ENCODE assay signal across 9 mouse cellular contexts in genomic region chr6:127251671-127251985, GRCm38 (mm10).
DNase-seq lines count a peak whose midpoint lies in the region; ATAC-seq and TF ChIP-seq lines count a peak whose summit lies in the region.
"Had no signal": no experiment of that assay in that cellular context is flagged by ENCODE, and none has a peak within 500 bp of the region (broad histone marks: within the 10 kb centered on the region; RNA-seq: fewer than 3 reads in every experiment).

No protein-coding gene starts in this region.

- no peak overlapping the region for H3K4me3 ChIP-seq in heart, embryonic 14.5 days (ENCODE audit: control insufficient read depth in 1 of 2, insufficient read depth in 1 of 2, low read depth in 1 of 2, low read length in 2 of 2)
- no peak overlapping the region for H3K4me3 ChIP-seq in hindbrain, embryonic 11.5 days (ENCODE audit: low read depth, low read length)
- no peak overlapping the region for H3K4me3 ChIP-seq in neural tube, embryonic 12.5 days
- H3K4me3 ChIP-seq in thymus, adult 2 months (ENCODE audit: control insufficient read depth, insufficient read depth, low read length), result no peak overlapping the region

- no peak overlapping the region for H3K27ac ChIP-seq in heart, embryonic 14.5 days (replicated peaks in 1 of 2; ENCODE audit: control insufficient read depth in 1 of 2, insufficient read depth in 1 of 2, low read depth in 2 of 2, low read length in 2 of 2)
- H3K27ac ChIP-seq in hindbrain, embryonic 11.5 days (ENCODE audit: low read depth, low read length), result no peak overlapping the region
- H3K27ac ChIP-seq in neural tube, embryonic 12.5 days, result no peak overlapping the region
- no peak overlapping the region for H3K27ac ChIP-seq in thymus, adult 2 months (ENCODE audit: control insufficient read depth, insufficient read depth, low read length)

- TF ChIP-seq CTCF in thymus, adult 2 months (IDR thresholded peaks at IDR 0.05; ENCODE audit: borderline replicate concordance, control insufficient read depth, extremely low read depth, insufficient read depth, low read length, poor library complexity), result no peak

- H3K4me1 ChIP-seq in heart, embryonic 14.5 days (ENCODE audit: control insufficient read depth in 2 of 2, insufficient read depth in 2 of 2, low read length in 2 of 2), result peaks cover 5 to 7% of the 10 kb centered on the region in 2 experiments
- peaks cover 7% of the 10 kb centered on the region for H3K4me1 ChIP-seq in hindbrain, embryonic 11.5 days (replicated peaks; ENCODE audit: control insufficient read depth, insufficient read depth, low read length)
- peaks cover 35% of the 10 kb centered on the region for H3K4me1 ChIP-seq in neural tube, embryonic 12.5 days
- peaks cover 21% of the 10 kb centered on the region for H3K4me1 ChIP-seq in thymus, adult 2 months (replicated peaks; ENCODE audit: control insufficient read depth, insufficient read depth, low read length)

- H3K9me3 ChIP-seq in heart, embryonic 14.5 days (ENCODE audit: control insufficient read depth, low read length), result 0 out of 2 replicates have a peak, but pooled peaks cover 3% of the 10 kb centered on the region
- no peaks in the 10 kb centered on the region for H3K9me3 ChIP-seq in hindbrain, embryonic 11.5 days (ENCODE audit: control insufficient read depth, low read length)
- no peaks in the 10 kb centered on the region for H3K9me3 ChIP-seq in neural tube, embryonic 12.5 days

- 18% methylated on average over 5 of the region's 5 CpGs for WGBS in heart, embryonic 14.5 days
- WGBS in hindbrain, embryonic 11.5 days, result 0% methylated on average over 5 of the region's 5 CpGs
- whole genome bisulfite sequencing in neural tube, embryonic 12.5 days, result 2% methylated on average over 5 of the region's 5 CpGs
- WGBS in thymus, adult 2 months, result 63% methylated on average over 5 of the region's 5 CpGs

- no peak for DNase-seq in heart, adult 9 months (ENCODE audit: low spot score in 2 of 2)
- DNase-seq in hindbrain, embryonic 11.5 days (ENCODE audit: low spot score), result peak; percentile 44
- DNase-seq in kidney, postnatal 10 days, result peak; percentile 56
- DNase-seq in testis, postnatal 10 days (ENCODE audit: low spot score), result no peak
- DNase-seq in thymus, adult 2 months, result no peak
- DNase-seq in adrenal gland, adult 18-20 months (ENCODE audit: low spot score in 2 of 2), result no peak
- DNase-seq: cerebellum, postnatal 36 days had no signal

- H3K4me2 ChIP-seq in heart, embryonic 14.5 days (ENCODE audit: low read length), result 0 out of 2 replicates have a peak overlapping the region, but pooled peaks have one; percentile 6
- H3K4me2 ChIP-seq in hindbrain, embryonic 11.5 days (replicated peaks; ENCODE audit: low read depth, low read length), result peak overlapping the region; percentile 0; the same call in 1 of the 2 replicates
- peak overlapping the region; percentile 40 for H3K4me2 ChIP-seq in neural tube, embryonic 12.5 days (replicated peaks)

- no peak for TF ChIP-seq POLR2A in thymus, adult 2 months (IDR thresholded peaks at IDR 0.05; ENCODE audit: control insufficient read depth, extremely low read depth, insufficient read depth, low read length, poor library complexity)

- 0 out of 2 replicates have a peak, but pooled peaks cover 3% of the 10 kb centered on the region for H3K27me3 ChIP-seq in heart, embryonic 14.5 days (ENCODE audit: control insufficient read depth, insufficient read depth, low read length)
- no peaks in the 10 kb centered on the region for H3K27me3 ChIP-seq in hindbrain, embryonic 11.5 days (ENCODE audit: control insufficient read depth, insufficient read depth, low read length)
- H3K27me3 ChIP-seq in neural tube, embryonic 12.5 days (replicated peaks), result peaks cover 3% of the 10 kb centered on the region; the same call in 1 of the 2 replicates
- H3K27me3 ChIP-seq in thymus, adult 2 months (ENCODE audit: control insufficient read depth, insufficient read depth, low read length), result no peaks in the 10 kb centered on the region

- no peak overlapping the region for H3K9ac ChIP-seq in heart, embryonic 14.5 days (ENCODE audit: low read length)
- H3K9ac ChIP-seq in hindbrain, embryonic 11.5 days (ENCODE audit: low read depth, low read length), result no peak overlapping the region
- H3K9ac ChIP-seq in neural tube, embryonic 12.5 days, result peak overlapping the region; percentile 6; the same call in 1 of the 2 replicates

- H3K36me3 ChIP-seq in heart, embryonic 14.5 days (ENCODE audit: control insufficient read depth, insufficient read depth, low read length), result no peaks in the 10 kb centered on the region
- no peaks in the 10 kb centered on the region for H3K36me3 ChIP-seq in hindbrain, embryonic 11.5 days (ENCODE audit: control insufficient read depth, insufficient read depth, low read length)
- no peaks in the 10 kb centered on the region for H3K36me3 ChIP-seq in neural tube, embryonic 12.5 days
- no peaks in the 10 kb centered on the region for H3K36me3 ChIP-seq in thymus, adult 2 months (ENCODE audit: control insufficient read depth, insufficient read depth, low read length)

- ATAC-seq in heart, embryonic 14.5 days (ENCODE audit: insufficient number of reproducible peaks, insufficient read depth, low FRiP score, low read depth), result no peak
- ATAC-seq in hindbrain, embryonic 11.5 days (ENCODE audit: low FRiP score), result no peak; the same call in 1 of the 2 replicates
- ATAC-seq in neural tube, embryonic 12.5 days (ENCODE audit: low FRiP score, low read depth), result no peak

Comparison
In these comparisons a context has a peak if more than half of its experiments do, and no peak if none do; other contexts are left out.
1. DNase-seq: peak in hindbrain, embryonic 11.5 days (single experiment) and kidney, postnatal 10 days (single experiment); none in heart, adult 9 months (0 of 2), testis, postnatal 10 days (single experiment), thymus, adult 2 months (single experiment) and adrenal gland, adult 18-20 months (0 of 2).
2. Peak in every context shown above with its lines, with median percentiles within 50 percentile points of each other: H3K4me2 ChIP-seq.